Mouse (Mus musculus) midbrain, embryonic 14.5 days (tissue): ENCODE results near the gene Sult5a1. TPM values are rescaled to one million over a fixed set of nuclear protein-coding genes. Genes with fewer than 3 reads are reported as not detected.

Experiments used
- ATAC-seq: fragments of 200-750 bp; cut with Nextera tagmentation; 2 replicates; pipeline ENCODE4 v1.8.0; 2017; ENCODE audit warnings: moderate number of reproducible peaks, moderate library complexity; ENCODE audit not compliant: low FRiP score, low TSS enrichment
- DNase-seq: peaks from one replicate; pipeline ENCODE4 v3.0.0-alpha.2; 2015
- H3K27ac ChIP-seq: fragments of 300-500 bp; sonication (generic); replicated peaks from 2 replicates; pipeline ENCODE4 v1.5.1; 2014; ENCODE audit warnings: mild to moderate bottlenecking, low read depth, low read length, moderate library complexity
- H3K27me3 ChIP-seq: fragments of 300-500 bp; sonication (generic); 2 replicates; pipeline ENCODE4 v1.6.1; 2014; ENCODE audit warnings: low read length, control low read depth, mixed read lengths; ENCODE audit not compliant: control insufficient read depth, insufficient read depth
- H3K36me3 ChIP-seq: fragments of 300-500 bp; sonication (generic); 2 replicates; pipeline ENCODE4 v1.6.1; 2014; ENCODE audit warnings: low read length, control low read depth; ENCODE audit not compliant: control insufficient read depth, insufficient read depth
- H3K4me1 ChIP-seq: fragments of 300-500 bp; sonication (generic); 2 replicates; pipeline ENCODE4 v1.6.1; 2014; ENCODE audit warnings: mild to moderate bottlenecking, antibody characterized with exemption, low read length, control low read depth; ENCODE audit not compliant: control insufficient read depth, insufficient read depth
- H3K4me2 ChIP-seq: fragments of 300-500 bp; sonication (generic); 2 replicates; pipeline ENCODE4 v1.6.1; 2014; ENCODE audit warnings: mild to moderate bottlenecking, low read length, moderate library complexity
- H3K4me3 ChIP-seq: fragments of 300-500 bp; sonication (generic); replicated peaks from 2 replicates; pipeline ENCODE4 v1.5.1; 2014; ENCODE audit warnings: low read depth, low read length
- H3K9ac ChIP-seq: fragments of 300-500 bp; sonication (generic); replicated peaks from 2 replicates; pipeline ENCODE4 v1.6.1; 2014; ENCODE audit warnings: mild to moderate bottlenecking, low read length, moderate library complexity
- H3K9me3 ChIP-seq: fragments of 300-500 bp; sonication (generic); 2 replicates; pipeline ENCODE4 v1.6.1; 2016; ENCODE audit warnings: low read length, control low read depth, mixed read lengths; ENCODE audit not compliant: control insufficient read depth
- WGBS: fragments of 180-500 bp; shearing (Covaris S2); extraction: QIAGEN DNeasy Blood & Tissue Kit; methylation state at CpG from one replicate; pipeline ENCODE4 v1.1.7; 2014; 5-methylcytosine and 5-hydroxymethylcytosine counted together
- microRNA-seq: library from miRNA; unstranded; fragments of <30 nt; microRNA quantifications from one replicate; pipeline ENCODE4, GENCODE M21; 2016
- polyA plus RNA-seq: library from polyadenylated mRNA; unstranded; fragments of >200 nt; fragmentation: Nextera tagmentation; extraction: Ambion mirVana; gene quantifications from 2 replicates; pipeline ENCODE4 v1.2.1, GENCODE M21; 2014

The Sult5a1 gene
- polyA plus RNA-seq, 1 experiment from 2014 or later: 0.95 TPM

GRCm38 (mm10) chr8:123101735-123102685, 56.1 kb downstream of the Sult5a1 start, which contains the start of gene Rpl13:
TSS of gene Rpl13 (plus strand) at chr8:123102350.
- WGBS: 1% methylated on average over 56 of the region's 56 CpGs
- H3K4me1 ChIP-seq: peaks cover 7% of the 10 kb centered on the region
- peak within 1 kb of the TSS; percentile 94 for H3K9ac ChIP-seq
- peak; percentile 96 for ATAC-seq
- no peaks in the 10 kb centered on the region for H3K27me3 ChIP-seq
- peak within 1 kb of the TSS; percentile 95 for H3K27ac ChIP-seq
- DNase-seq: peak; percentile 98
- H3K9me3 ChIP-seq: no peaks in the 10 kb centered on the region
- H3K4me3 ChIP-seq: peak within 1 kb of the TSS; percentile 79
- H3K4me2 ChIP-seq: peak within 1 kb of the TSS; percentile 85
- peaks cover 38% of the 10 kb centered on the region for H3K36me3 ChIP-seq

GRCm38 (mm10) chr8:123101244-123101643, 56.9 kb downstream of the Sult5a1 start:
- H3K27ac ChIP-seq: no peak overlapping the region
- H3K4me3 ChIP-seq: no peak overlapping the region; the same call in 1 of the 2 replicates
- DNase-seq: no peak
- peaks cover 7% of the 10 kb centered on the region for H3K4me1 ChIP-seq
- H3K9me3 ChIP-seq: no peaks in the 10 kb centered on the region
- no peak for ATAC-seq
- H3K27me3 ChIP-seq: no peaks in the 10 kb centered on the region
- H3K4me2 ChIP-seq: no peak overlapping the region
- WGBS: 82% methylated on average over 4 of the region's 4 CpGs
- H3K9ac ChIP-seq: no peak overlapping the region; the same call in 1 of the 2 replicates
- H3K36me3 ChIP-seq: peaks cover 38% of the 10 kb centered on the region

GRCm38 (mm10) chr8:123100288-123100687, 57.8 kb downstream of the Sult5a1 start:
- no peaks in the 10 kb centered on the region for H3K9me3 ChIP-seq
- DNase-seq (no peak), ATAC-seq (no peak)
- H3K4me3 ChIP-seq: no peak overlapping the region
- H3K4me1 ChIP-seq: peaks cover 7% of the 10 kb centered on the region
- H3K36me3 ChIP-seq: peaks cover 42% of the 10 kb centered on the region
- no peaks in the 10 kb centered on the region for H3K27me3 ChIP-seq
- no peak overlapping the region for H3K4me2 ChIP-seq
- 64% methylated on average over 8 of the region's 8 CpGs for WGBS
- no peak overlapping the region; the same call in 1 of the 2 replicates for H3K9ac ChIP-seq
- no peak overlapping the region for H3K27ac ChIP-seq

- no peak for DNase-seq
- ATAC-seq: no peak
These were observed 60.1 kb downstream of the Sult5a1 start for GRCm38 (mm10) chr8:123097786-123098584.

GRCm38 (mm10) chr8:123097216-123097615, 60.9 kb downstream of the Sult5a1 start:
- Histone ChIP-seq H3K27ac (no peak overlapping the region), H3K27me3 (no peaks in the 10 kb centered on the region), H3K9ac (no peak overlapping the region), H3K9me3 (no peaks in the 10 kb centered on the region), H3K4me2 (no peak overlapping the region), H3K36me3 (peaks cover 48% of the 10 kb centered on the region), H3K4me3 (no peak overlapping the region), H3K4me1 (no peaks in the 10 kb centered on the region)
- ATAC-seq: no peak
- DNase-seq: no peak
- WGBS: 94% methylated on average over 11 of the region's 11 CpGs

More at GRCm38 (mm10) chr8:123097786-123098584, 60.1 kb downstream of the Sult5a1 start:
- Histone ChIP-seq H3K4me3 (no peak overlapping the region), H3K27me3 (no peaks in the 10 kb centered on the region), H3K4me2 (no peak overlapping the region), H3K9ac (no peak overlapping the region), H3K4me1 (no peaks in the 10 kb centered on the region), H3K27ac (no peak overlapping the region), H3K36me3 (peaks cover 44% of the 10 kb centered on the region), H3K9me3 (no peaks in the 10 kb centered on the region)
- WGBS: 74% methylated on average over 12 of the region's 12 CpGs

Small RNA genes lying within 50 kb of the gene (microRNA-seq; reads per million reads assigned to microRNA genes)
- gene Mir7079 (0.59 reads per million), gene Mir7080 (0.44 reads per million)

Other genes with a start within 250 kb of the Sult5a1 start
- 42.4 and 46.2 TPM in 2 replicates for gene Ankrd11, start 116.0 kb downstream of the Sult5a1 start, polyA plus RNA-seq
- gene Spg7, start 95.4 kb downstream of the Sult5a1 start, polyA plus RNA-seq: 42.0 and 43.6 TPM in 2 replicates
- 843 and 877 TPM in 2 replicates for gene Rpl13, start 56.0 kb downstream of the Sult5a1 start, polyA plus RNA-seq
- 1.8 and 3.7 TPM in 2 replicates for gene Cpne7, start 40.9 kb downstream of the Sult5a1 start, polyA plus RNA-seq
- not detected in 2 replicates for gene Dpep1, start 27.9 kb upstream of the Sult5a1 start, polyA plus RNA-seq
- 175 and 196 TPM in 2 replicates for gene Chmp1a, start 54.4 kb upstream of the Sult5a1 start, polyA plus RNA-seq
- gene Spata33, start 54.5 kb upstream of the Sult5a1 start, polyA plus RNA-seq: 5.3 and 6.9 TPM in 2 replicates
- 53.9 and 62.6 TPM in 2 replicates for gene Cdk10, start 66.5 kb upstream of the Sult5a1 start, polyA plus RNA-seq
- 4.4 and 5.1 TPM in 2 replicates for gene Spata2l, start 77.9 kb upstream of the Sult5a1 start, polyA plus RNA-seq
- 20.0 and 22.2 TPM in 2 replicates for gene Zfp276, start 95.9 kb upstream of the Sult5a1 start, polyA plus RNA-seq
- gene Vps9d1, start 96.0 kb upstream of the Sult5a1 start, polyA plus RNA-seq: 54.0 and 59.0 TPM in 2 replicates
- 8.0 and 9.2 TPM in 2 replicates for gene Fanca, start 160.3 kb upstream of the Sult5a1 start, polyA plus RNA-seq
- 32.8 and 36.0 TPM in 2 replicates for gene Spire2, start 174.4 kb upstream of the Sult5a1 start, polyA plus RNA-seq
- 254 and 294 TPM in 2 replicates for gene Tcf25, start 215.4 kb upstream of the Sult5a1 start, polyA plus RNA-seq
- 0.24 and 0.28 TPM in 2 replicates for gene Mc1r, start 248.8 kb upstream of the Sult5a1 start, polyA plus RNA-seq